Mouse (Mus musculus): Measurements from ENCODE around the gene Epyc. TPM values are rescaled to one million over a fixed set of nuclear protein-coding genes. Genes with fewer than 3 reads are reported as not detected.
"Not testable (repeated sequence)": the region's sequence is repeated elsewhere in the genome, so short reads cannot be mapped to it uniquely, and the experiment has no call there.

The Epyc gene
- total RNA-seq, 2 experiments from 2014 or later, result 0.19 to 0.32 TPM

DNA sequence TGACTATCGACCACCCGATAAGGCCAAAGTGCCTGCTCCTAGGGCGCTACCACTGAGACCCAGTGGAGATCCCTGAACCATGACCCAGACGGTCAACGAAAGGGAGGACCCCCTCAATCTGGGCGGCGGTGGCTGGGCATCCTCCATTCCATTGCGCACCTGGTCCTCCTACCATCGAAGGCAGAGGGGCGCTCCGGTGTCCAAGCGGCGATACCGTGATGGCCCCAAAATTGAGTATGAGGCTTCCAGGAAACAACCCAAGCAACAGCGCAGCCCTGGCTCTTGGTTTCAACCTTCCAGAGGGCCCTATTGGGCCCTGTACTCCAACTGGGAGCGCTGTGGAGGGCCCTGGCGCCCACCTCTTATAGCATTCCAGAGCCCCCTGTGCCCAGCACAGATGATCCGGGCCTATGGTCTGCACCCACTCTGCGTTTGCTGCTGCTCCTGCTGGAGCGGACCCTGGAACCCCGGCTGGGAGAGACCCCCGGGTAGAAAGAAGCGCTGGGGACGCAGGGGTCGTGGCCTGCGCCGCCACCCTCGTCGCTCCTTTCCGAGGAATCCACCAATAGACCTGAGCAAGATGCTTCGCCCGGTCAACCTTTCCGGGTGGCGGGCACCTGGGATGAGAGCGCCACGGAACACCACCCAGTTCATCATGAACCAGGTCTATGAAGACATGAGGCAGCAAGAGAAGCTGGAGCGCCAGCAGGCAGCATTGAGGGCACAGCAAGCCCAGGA lies 49.7 kb downstream of the Epyc start:
- peak in 1 of 2 experiments; percentile 20 for DNase-seq (ENCODE audit: extremely low spot score in 1 of 2, low spot score in 2 of 2)
- intact Hi-C loops (cut with DNase I), result loop anchor here (10.0 kb wide), 1 partner anchor 1559 kb away; the partner anchor contains the start of gene Gm5426

DNA sequence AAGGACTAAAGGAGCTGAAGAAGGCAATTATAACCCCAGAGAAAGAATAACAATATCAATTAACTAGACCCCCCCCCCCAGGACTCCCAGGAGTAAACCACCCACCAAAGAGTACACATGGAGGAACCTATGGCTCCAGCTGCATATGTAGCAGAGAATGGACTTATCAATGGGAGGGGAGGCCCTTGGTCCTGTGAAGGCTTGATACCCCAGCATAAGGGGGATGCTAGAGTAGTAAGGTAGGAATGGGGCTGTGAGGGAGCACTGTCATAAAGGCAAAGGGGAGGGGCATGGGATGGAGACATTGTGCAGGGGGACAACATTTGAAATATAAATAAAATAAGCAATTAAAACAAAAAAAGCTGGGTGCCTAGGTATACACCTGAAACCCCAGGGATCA lies 58.5 kb downstream of the Epyc start:
- intact Hi-C loops (cut with DNase I), result no loop called here
- no peak for DNase-seq (ENCODE audit: extremely low spot score in 1 of 2, low spot score in 2 of 2)

DNA sequence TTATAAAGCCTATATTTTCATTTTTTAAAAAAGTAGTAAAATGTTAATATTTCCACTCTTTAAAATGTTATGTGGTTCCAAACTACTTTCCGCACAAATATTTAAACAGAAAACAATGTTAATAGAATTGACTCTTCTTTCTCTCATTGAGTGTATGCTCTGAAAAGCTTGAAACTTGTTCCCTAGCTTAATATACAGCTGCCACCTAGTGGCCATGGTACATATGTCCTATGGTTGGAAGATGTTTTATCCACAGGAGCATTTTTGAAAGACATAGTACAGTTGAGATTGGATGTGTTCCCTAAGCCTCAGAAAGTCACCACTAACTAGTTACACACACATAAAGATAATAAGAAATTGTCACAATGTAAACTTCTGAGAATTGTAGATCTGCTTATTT lies 60.7 kb downstream of the Epyc start:
- intact Hi-C loops (cut with DNase I), result no loop called here
- peak in 1 of 2 experiments; percentile 39 for DNase-seq (ENCODE audit: extremely low spot score in 1 of 2, low spot score in 2 of 2)

DNA sequence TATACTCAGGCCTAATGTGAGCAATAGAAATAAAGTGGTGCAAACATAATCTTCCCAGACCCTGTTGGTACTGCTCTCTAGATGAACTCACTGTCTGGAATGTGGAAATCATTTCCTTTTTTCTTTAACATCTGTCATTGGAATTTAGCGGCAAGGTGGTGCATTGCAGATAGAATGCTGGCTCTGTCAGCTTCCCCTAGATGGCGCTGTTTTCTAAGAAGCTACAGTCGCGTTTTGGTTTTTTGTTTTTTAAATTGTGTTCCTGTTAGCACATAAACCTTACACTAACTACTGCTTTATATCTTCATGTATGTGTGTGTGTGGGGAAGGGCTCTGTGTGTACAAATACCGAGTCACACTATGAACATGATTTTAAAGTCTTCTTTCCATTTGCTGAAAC lies 68.8 kb downstream of the Epyc start:
- intact Hi-C loops (cut with DNase I), result loop anchor here (2.0 kb wide), 1 partner anchor 1372 kb away; no protein-coding TSS in a partner anchor
- DNase-seq (ENCODE audit: extremely low spot score in 1 of 2, low spot score in 2 of 2), result peak in 1 of 2 experiments; percentile 29

DNA sequence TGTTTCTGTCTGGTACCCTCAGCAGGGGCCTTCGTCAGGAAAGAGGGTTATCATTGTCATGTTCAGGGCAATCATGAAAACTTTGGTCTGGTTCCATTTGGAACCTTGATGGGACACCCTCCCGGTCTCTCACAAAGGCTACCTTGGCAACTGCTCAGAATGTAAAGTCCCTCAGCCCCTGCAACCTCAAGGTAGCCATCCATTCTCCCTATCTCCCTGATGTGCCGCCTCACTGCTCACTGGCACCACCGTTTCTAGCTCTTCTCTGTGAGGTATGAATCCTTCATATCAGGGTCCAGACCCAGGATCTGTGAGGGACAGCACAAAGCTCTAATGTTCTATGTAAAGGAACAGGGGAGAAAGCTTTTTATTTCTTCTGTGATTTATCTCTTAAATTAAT lies 70.7 kb downstream of the Epyc start:
- intact Hi-C loops (cut with DNase I), result no loop called here
- DNase-seq (ENCODE audit: extremely low spot score in 1 of 2, low spot score in 2 of 2), result no peak

DNA sequence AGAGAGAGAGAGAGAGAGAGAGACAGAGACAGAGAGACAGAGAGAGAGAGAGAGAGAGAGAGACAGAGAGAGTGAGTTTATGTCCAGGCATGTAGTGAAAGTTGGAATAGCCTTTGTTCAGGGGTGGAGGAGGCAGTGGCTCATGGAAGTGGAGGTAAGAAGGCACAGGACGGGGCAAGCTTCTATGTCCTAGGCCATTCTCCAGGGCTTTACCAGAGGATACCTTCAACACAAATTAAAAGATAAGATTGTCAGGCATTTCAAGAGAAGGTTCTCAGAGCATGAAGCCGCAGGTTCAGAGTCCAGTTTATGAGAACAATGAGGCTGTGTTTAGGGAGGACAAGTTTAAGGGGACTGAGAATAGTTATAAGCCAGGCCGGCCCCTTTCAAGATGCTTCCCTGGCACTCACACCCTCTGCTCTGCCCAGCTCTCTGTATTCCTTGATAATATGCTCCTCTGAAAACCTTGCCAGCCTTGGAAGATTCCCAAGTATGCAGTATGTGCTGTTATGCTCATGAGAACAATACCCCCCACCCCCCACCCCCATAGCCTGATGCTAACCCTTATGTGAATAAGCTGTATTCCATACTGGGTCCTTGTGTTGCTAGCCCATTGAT lies 71.5 kb downstream of the Epyc start:
- DNase-seq (ENCODE audit: extremely low spot score in 1 of 2, low spot score in 2 of 2), result no peak
- intact Hi-C loops (cut with DNase I), result no loop called here

DNA sequence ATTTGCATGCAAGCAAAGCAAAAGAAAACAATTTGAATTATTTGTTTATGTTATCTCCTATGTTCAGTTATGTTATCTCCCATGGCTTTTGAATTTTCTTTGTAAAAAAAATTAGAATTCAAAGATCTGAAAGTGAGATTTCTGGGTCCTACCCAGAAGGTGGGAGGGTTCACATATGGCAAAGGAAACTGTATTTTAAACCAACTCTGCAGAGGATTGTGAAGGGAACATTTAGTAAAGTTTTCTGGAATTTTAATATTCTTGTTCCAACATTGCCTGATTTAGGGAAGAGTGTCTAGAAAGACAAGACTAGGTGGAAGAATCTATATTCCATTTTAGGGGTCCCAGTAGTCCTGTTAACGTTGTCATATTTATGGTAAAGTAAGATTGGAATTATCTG lies 73.4 kb downstream of the Epyc start:
- no peak for DNase-seq (ENCODE audit: extremely low spot score in 1 of 2, low spot score in 2 of 2)
- intact Hi-C loops (cut with DNase I), result no loop called here

DNA sequence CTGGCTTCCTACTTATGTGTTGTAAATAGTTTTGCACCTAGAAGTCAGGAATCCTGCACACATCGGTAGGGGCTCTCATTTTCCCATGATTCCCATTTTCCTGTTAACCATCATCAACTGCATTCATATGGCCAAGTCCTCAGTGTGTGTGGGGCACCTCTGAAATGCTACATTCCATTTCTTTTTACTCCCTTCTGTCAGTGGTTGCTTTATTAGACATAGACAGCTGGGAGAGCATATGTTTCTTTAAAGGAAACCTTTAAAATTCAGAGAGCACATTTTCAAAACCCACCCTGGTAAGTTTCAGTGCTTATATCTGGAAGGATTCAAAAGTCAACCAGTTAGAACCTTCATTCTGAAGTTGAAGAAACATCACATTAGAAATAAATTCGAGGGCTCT lies 74.2 kb downstream of the Epyc start:
- intact Hi-C loops (cut with DNase I), result no loop called here
- DNase-seq (ENCODE audit: extremely low spot score in 1 of 2, low spot score in 2 of 2), result no peak

DNA sequence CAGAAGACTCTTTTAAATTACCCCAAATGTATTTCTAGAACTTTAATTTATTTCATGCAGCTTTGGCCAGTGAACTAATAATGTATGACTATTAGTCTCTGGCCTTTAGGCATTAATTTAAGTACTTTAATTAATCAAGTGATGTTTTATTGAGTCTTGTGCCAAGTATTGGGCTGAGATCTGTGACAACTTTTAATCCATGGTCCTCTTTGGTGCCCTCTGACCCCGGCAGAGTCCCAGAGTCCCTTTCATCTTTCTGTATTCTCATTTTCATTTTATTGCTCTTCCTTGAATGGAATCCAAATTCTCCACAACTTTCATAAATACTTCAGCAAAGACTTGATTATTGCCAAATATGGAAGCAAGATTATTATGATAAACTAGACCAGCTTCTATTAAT lies 76.8 kb downstream of the Epyc start:
- intact Hi-C loops (cut with DNase I), result no loop called here
- no peak for DNase-seq (ENCODE audit: extremely low spot score in 1 of 2, low spot score in 2 of 2)

DNA sequence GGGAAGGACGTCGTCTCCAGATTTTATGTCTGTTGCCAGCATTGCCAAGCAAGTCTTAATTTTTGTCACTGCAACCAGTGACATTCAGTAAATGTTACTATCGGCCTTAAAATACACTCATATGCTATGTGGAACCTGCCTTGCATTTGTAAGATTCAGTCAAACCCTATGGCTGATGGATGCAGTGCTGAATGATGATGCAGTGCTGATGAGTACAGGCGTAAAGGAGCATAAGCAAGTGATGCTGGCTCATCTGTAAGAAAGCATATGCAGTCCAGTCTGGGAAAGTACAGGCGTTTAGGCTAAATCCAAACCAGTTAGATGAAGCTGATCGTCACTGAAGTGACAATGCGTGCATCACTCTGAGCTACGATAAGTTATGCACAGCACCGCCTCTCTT lies 78.8 kb downstream of the Epyc start:
- DNase-seq (ENCODE audit: extremely low spot score in 1 of 2, low spot score in 2 of 2), result no peak
- intact Hi-C loops (cut with DNase I), result no loop called here

DNA sequence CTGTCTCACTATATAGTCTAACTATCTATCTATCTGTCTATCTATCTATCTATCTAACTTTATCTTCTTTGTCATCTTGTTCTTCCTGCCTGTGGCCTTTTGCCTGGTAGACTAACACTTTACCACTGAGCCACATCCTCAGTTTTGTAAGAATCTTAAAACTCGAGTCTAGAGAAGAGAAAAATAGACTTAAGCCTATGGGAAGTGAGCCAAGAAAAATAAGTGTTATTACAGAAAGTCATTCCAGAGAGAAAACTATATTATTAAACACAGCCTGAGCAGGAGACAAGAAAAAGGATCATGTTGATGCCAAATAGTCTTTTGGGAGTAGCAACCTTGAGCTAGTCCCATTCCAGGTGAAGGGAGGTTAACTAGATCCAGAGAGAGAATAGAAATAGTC lies 82.1 kb downstream of the Epyc start:
- DNase-seq (ENCODE audit: extremely low spot score in 1 of 2, low spot score in 2 of 2), result no peak
- intact Hi-C loops (cut with DNase I), result no loop called here

DNA sequence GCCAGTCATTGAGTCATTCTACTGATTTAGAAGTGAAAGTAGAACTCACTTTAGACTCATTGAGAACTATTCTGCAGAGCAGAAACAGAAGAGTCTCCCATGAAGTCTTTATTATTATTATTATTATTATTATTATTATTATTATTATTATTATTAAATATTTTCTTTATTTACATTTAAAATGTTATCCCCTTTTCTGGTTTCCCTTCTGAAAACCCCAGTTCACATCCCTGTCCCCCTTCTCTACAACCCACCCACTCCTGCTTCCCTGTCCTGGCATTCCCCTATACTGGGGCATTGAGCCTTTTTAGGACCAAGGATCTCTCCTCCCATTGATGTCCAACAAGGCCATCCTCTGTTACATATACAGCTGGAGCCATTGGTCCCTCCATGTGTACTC lies 82.8 kb downstream of the Epyc start, which contains the start of gene C030005K15Rik:
Gene C030005K15Rik, minus strand, starts transcription at position 101 of the 400 bp plus-strand sequence.
- intact Hi-C loops (cut with DNase I); DNase-seq (ENCODE audit: extremely low spot score in 1 of 2, low spot score in 2 of 2): not testable (repeated sequence)

Other genes with a start within 250 kb of the Epyc start
- 10 to 100 TPM; 24.6 to 33.5 TPM for gene Dcn, start 164.5 kb upstream of the Epyc start, total RNA-seq (2021)
- gene Lum, start 78.9 kb upstream of the Epyc start, total RNA-seq (2021), result 1 to 10 TPM; 3.2 to 3.8 TPM
- not detected for gene Kera, start 37.2 kb upstream of the Epyc start, total RNA-seq (2021)
- not detected for gene Ccer1, start 49.0 kb downstream of the Epyc start, total RNA-seq (2021)
- under 1 TPM in 1 of 2 experiments, not detected in 1; 0.24 TPM for gene C030005K15Rik, start 82.7 kb downstream of the Epyc start, total RNA-seq (2021)